1 mouse cellular context compared by ENCODE assay signal in the genomic region with DNA sequence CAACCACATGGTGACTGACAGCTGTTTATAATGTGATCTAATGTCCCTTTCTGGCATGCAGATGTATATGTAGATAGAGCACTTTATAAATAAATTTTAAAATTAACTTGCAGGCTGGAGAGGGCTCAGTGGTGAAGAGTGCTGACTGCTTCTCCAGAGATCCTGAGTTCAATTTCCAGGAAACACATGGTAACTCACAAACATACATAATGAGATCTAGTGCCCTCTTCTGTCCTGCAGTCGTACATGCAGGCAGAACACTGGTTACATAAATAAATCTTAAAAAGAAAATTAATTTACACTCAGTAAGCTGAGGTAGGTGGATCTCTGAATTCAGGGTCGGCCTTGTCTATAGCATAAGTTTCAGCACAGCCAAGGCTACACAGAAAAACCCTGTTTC.
TF ChIP-seq lines count a peak whose summit lies in the region.

No protein-coding gene starts in this region.

TF ChIP-seq in CH12.LX, 34 proteins besides CTCF, POLR2A, EP300 and RAD21:
- TF ChIP-seq SMC3 (IDR thresholded peaks at IDR 0.05; ENCODE audit: low read depth, low read length): peak; percentile 37
- TF ChIP-seq IRF4 (IDR thresholded peaks at IDR 0.05; ENCODE audit: low read depth, low read length): no peak
- TF ChIP-seq MYC (IDR thresholded peaks at IDR 0.05; ENCODE audit: low read depth, low read length): peak; percentile 97
- TF ChIP-seq JUND (conservative IDR thresholded peaks at IDR 0.05; ENCODE audit: low read depth, low read length): no peak
- TF ChIP-seq USF1 (IDR thresholded peaks at IDR 0.05; ENCODE audit: low read depth, low read length): no peak
- TF ChIP-seq MAFK (IDR thresholded peaks at IDR 0.05; ENCODE audit: insufficient replicate concordance, low read length): no peak
- TF ChIP-seq ELF1 (IDR thresholded peaks at IDR 0.05; ENCODE audit: low read depth, low read length): peak; percentile 38; the same call in 1 of the 2 replicates
- no peak for TF ChIP-seq RCOR1 (conservative IDR thresholded peaks at IDR 0.05; ENCODE audit: low read depth, low read length)
- 0 out of 2 replicates have a peak, but pooled peaks have one; percentile 16 for TF ChIP-seq TBP (conservative IDR thresholded peaks at IDR 0.05; ENCODE audit: low read depth, low read length)
- peak; percentile 79 for TF ChIP-seq MXI1 (IDR thresholded peaks at IDR 0.05; ENCODE audit: low read depth, low read length)
- peak; percentile 26; the same call in 1 of the 2 replicates for TF ChIP-seq TCF12 (IDR thresholded peaks at IDR 0.05; ENCODE audit: low read depth, low read length)
- TF ChIP-seq MAX (IDR thresholded peaks at IDR 0.05; ENCODE audit: low read length): peak; percentile 62; the same call in 1 of the 2 replicates
- peak; percentile 54; the same call in 1 of the 2 replicates for TF ChIP-seq SIN3A (IDR thresholded peaks at IDR 0.05; ENCODE audit: low read length)
